15 mouse cellular contexts compared by ENCODE assay signal in genomic region chr9:120771896-120772530, GRCm38 (mm10).
DNase-seq lines count a peak whose midpoint lies in the region; ATAC-seq lines count a peak whose summit lies in the region.
"Had no signal": no experiment of that assay in that cellular context is flagged by ENCODE, and none has a peak within 500 bp of the region (broad histone marks: within the 10 kb centered on the region; RNA-seq: fewer than 3 reads in every experiment).

No protein-coding gene starts in this region.

- H3K27ac ChIP-seq in heart, embryonic 11.5 days (ENCODE audit: low read depth, low read length), result no peak overlapping the region
- peak overlapping the region; percentile 73 for H3K27ac ChIP-seq in intestine, embryonic 14.5 days (ENCODE audit: low read depth)
- H3K27ac ChIP-seq in stomach, embryonic 16.5 days (ENCODE audit: low read length), result peak overlapping the region; percentile 87
- H3K27ac ChIP-seq: hindbrain, postnatal 0 days; limb, embryonic 15.5 days; midbrain, embryonic 10.5 days had no signal

- peak; percentile 87 for DNase-seq in heart, adult 11 months
- DNase-seq in lung, postnatal 36 days, result peak; percentile 29
- DNase-seq in lung, postnatal 14 days, result no peak
- DNase-seq in intestine, embryonic 14.5 days (ENCODE audit: low spot score), result no peak
- DNase-seq in retina, embryonic 14.5 days (ENCODE audit: low spot score), result no peak
- no peak for DNase-seq in kidney, postnatal 4 days
- DNase-seq: adrenal gland, postnatal 10 days; cerebellum, postnatal 10 days; liver, postnatal 0 days had no signal

- no peaks in the 10 kb centered on the region for H3K36me3 ChIP-seq in heart, embryonic 11.5 days (ENCODE audit: control insufficient read depth, insufficient read depth, low read length)
- no peaks in the 10 kb centered on the region for H3K36me3 ChIP-seq in intestine, embryonic 14.5 days (ENCODE audit: control insufficient read depth, insufficient read depth, low read length)
- no peaks in the 10 kb centered on the region for H3K36me3 ChIP-seq in stomach, embryonic 16.5 days (ENCODE audit: control insufficient read depth, insufficient read depth, low read length)
- H3K36me3 ChIP-seq: G1E; limb, embryonic 15.5 days; midbrain, embryonic 10.5 days had no signal

- H3K4me1 ChIP-seq in heart, embryonic 11.5 days (ENCODE audit: control insufficient read depth, insufficient read depth, low read length), result peaks cover 11% of the 10 kb centered on the region
- H3K4me1 ChIP-seq in intestine, embryonic 14.5 days (replicated peaks; ENCODE audit: control insufficient read depth, insufficient read depth, low read length), result peaks cover 44% of the 10 kb centered on the region
- H3K4me1 ChIP-seq in stomach, embryonic 16.5 days (ENCODE audit: control insufficient read depth, insufficient read depth, low read length), result peaks cover 51% of the 10 kb centered on the region

- H3K4me2 ChIP-seq in heart, embryonic 11.5 days, result no peak overlapping the region
- no peak overlapping the region for H3K4me2 ChIP-seq in intestine, embryonic 14.5 days (ENCODE audit: low read length)
- H3K4me2 ChIP-seq in stomach, embryonic 16.5 days (ENCODE audit: low read depth, low read length), result no peak overlapping the region
- H3K4me2 ChIP-seq: limb, embryonic 15.5 days had no signal

- 56% methylated on average over 4 of the region's 4 CpGs for WGBS in heart, embryonic 11.5 days (ENCODE audit: insufficient replicate concordance)
- 45% methylated on average over 4 of the region's 4 CpGs for WGBS in intestine, embryonic 14.5 days
- 37% methylated on average over 4 of the region's 4 CpGs for WGBS in stomach, embryonic 16.5 days

- no peaks in the 10 kb centered on the region for H3K9me3 ChIP-seq in heart, embryonic 11.5 days (replicated peaks; ENCODE audit: control insufficient read depth, low read length)
- no peaks in the 10 kb centered on the region for H3K9me3 ChIP-seq in intestine, embryonic 14.5 days (ENCODE audit: control insufficient read depth, low read length)
- H3K9me3 ChIP-seq in stomach, embryonic 16.5 days (replicated peaks; ENCODE audit: control insufficient read depth, low read length), result no peaks in the 10 kb centered on the region
- H3K9me3 ChIP-seq: G1E; limb, embryonic 15.5 days; midbrain, embryonic 10.5 days had no signal

- H3K9ac ChIP-seq in heart, embryonic 11.5 days (ENCODE audit: low read depth, low read length), result no peak overlapping the region
- no peak overlapping the region for H3K9ac ChIP-seq in intestine, embryonic 14.5 days (ENCODE audit: low read length)
- H3K9ac ChIP-seq in stomach, embryonic 16.5 days (ENCODE audit: low read length), result no peak overlapping the region
- H3K9ac ChIP-seq: limb, embryonic 15.5 days; liver, postnatal 0 days had no signal

- no peak overlapping the region for H3K4me3 ChIP-seq in heart, embryonic 11.5 days (ENCODE audit: low read depth, low read length)
- H3K4me3 ChIP-seq in intestine, embryonic 14.5 days (ENCODE audit: low read depth, low read length), result no peak overlapping the region
- H3K4me3 ChIP-seq in stomach, embryonic 16.5 days (replicated peaks; ENCODE audit: low read length), result no peak overlapping the region
- H3K4me3 ChIP-seq: limb, embryonic 15.5 days; midbrain, embryonic 10.5 days had no signal

- H3K27me3 ChIP-seq in heart, embryonic 11.5 days (ENCODE audit: control insufficient read depth, insufficient read depth, low read length), result no peaks in the 10 kb centered on the region
- H3K27me3 ChIP-seq in intestine, embryonic 14.5 days (replicated peaks; ENCODE audit: control insufficient read depth, insufficient read depth, low read length), result no peaks in the 10 kb centered on the region
- H3K27me3 ChIP-seq in stomach, embryonic 16.5 days (ENCODE audit: control insufficient read depth, insufficient read depth, low read length), result no peaks in the 10 kb centered on the region
- H3K27me3 ChIP-seq: limb, embryonic 15.5 days had no signal

- ATAC-seq in heart, embryonic 11.5 days (replicated peaks; ENCODE audit: insufficient number of reproducible peaks, low FRiP score, low TSS enrichment), result no peak
- ATAC-seq in intestine, embryonic 14.5 days (replicated peaks; ENCODE audit: low FRiP score, low TSS enrichment, low read depth), result no peak
- ATAC-seq in stomach, embryonic 16.5 days (ENCODE audit: insufficient read depth, low FRiP score), result no peak
- ATAC-seq: hindbrain, postnatal 0 days; liver, postnatal 0 days had no signal

Comparison
In these comparisons a context has a peak if more than half of its experiments do, and no peak if none do; other contexts are left out.
1. DNase-seq: peak in heart, adult 11 months (single experiment) and lung, postnatal 36 days (single experiment); none in lung, postnatal 14 days (single experiment), intestine, embryonic 14.5 days (single experiment), retina, embryonic 14.5 days (single experiment) and kidney, postnatal 4 days (0 of 2).